Mouse (Mus musculus) frontal cortex, postnatal 14 days (tissue): ENCODE measurements at regions not wholly inside any gene's neighbourhood (a gene's known extent, or its start where the extent isn't known, plus 50 kb on each side); places are given as distances from the start of the nearest gene placed in this dataset.

Experiments used
- DNase-seq, 2 experiments: peaks; one replicate each; pipeline ENCODE4 v3.0.0; 2022; ENCODE audit warnings: low spot score in 2 of 2

GRCm38 (mm10) chr6:76697146-76697891 lies 199.7 kb upstream of the Gm9008 start:
- peak in 1 of 2 experiments; percentile 13 for DNase-seq

GRCm38 (mm10) chr6:76688831-76689230 lies 191.2 kb upstream of the Gm9008 start:
- no peak for DNase-seq

GRCm38 (mm10) chr6:76639583-76639982 lies 142.0 kb upstream of the Gm9008 start:
- DNase-seq = no peak

GRCm38 (mm10) chr6:76628379-76628778 lies 130.8 kb upstream of the Gm9008 start:
- no peak for DNase-seq

- no peak for DNase-seq
Observed at GRCm38 (mm10) chr6:76621499-76621898, 123.9 kb upstream of the Gm9008 start.

GRCm38 (mm10) chr6:76620754-76621204 lies 123.2 kb upstream of the Gm9008 start:
- no peak for DNase-seq
